Mouse (Mus musculus) heart, embryonic 14.5 days (tissue): ENCODE data around the gene Xpo1. TPM values are rescaled to one million over a fixed set of nuclear protein-coding genes. Genes with fewer than 3 reads are reported as not detected.
A peak's percentile ranks its signal among the peaks of the same experiment; 100 is the strongest.

ENCODE experiments used
- ATAC-seq: fragments of 200-750 bp; cut with Nextera tagmentation; 2 replicates; pipeline ENCODE4 v1.8.0; 2017; ENCODE audit warnings: low read depth, moderate TSS enrichment; ENCODE audit not compliant: insufficient number of reproducible peaks, insufficient read depth, low FRiP score
- H3K27ac ChIP-seq, 2 experiments: fragments of 200-500 bp in 1 of 2; fragments of 300-500 bp in 1 of 2; sonication (generic) in 1 of 2; replicated peaks in 1 of 2; 2 replicates each; pipeline ENCODE4 v1.5.1; 2012 to 2014; ENCODE audit warnings: low read depth in 2 of 2, low read length in 2 of 2, control low read depth in 1 of 2, mild to moderate bottlenecking in 1 of 2, mixed read lengths in 1 of 2; ENCODE audit not compliant: control insufficient read depth in 1 of 2, insufficient read depth in 1 of 2
- H3K27me3 ChIP-seq: fragments of 300-500 bp; sonication (generic); 2 replicates; pipeline ENCODE4 v1.6.1; 2014; ENCODE audit warnings: mild to moderate bottlenecking, low read length, control low read depth; ENCODE audit not compliant: control insufficient read depth, insufficient read depth
- H3K36me3 ChIP-seq: fragments of 300-500 bp; sonication (generic); 2 replicates; pipeline ENCODE4 v1.6.1; 2014; ENCODE audit warnings: mild to moderate bottlenecking, control low read depth, low read length, mixed read lengths; ENCODE audit not compliant: control insufficient read depth, insufficient read depth
- H3K4me1 ChIP-seq, 2 experiments: fragments of 200-500 bp in 1 of 2; fragments of 300-500 bp in 1 of 2; sonication (generic) in 1 of 2; 2 replicates each; pipeline ENCODE4 v1.6.1; 2012 to 2014; ENCODE audit warnings: low read length in 2 of 2, control low read depth in 1 of 2, mixed read lengths in 1 of 2; ENCODE audit not compliant: control insufficient read depth in 2 of 2, insufficient read depth in 2 of 2
- H3K4me2 ChIP-seq: fragments of 300-500 bp; sonication (generic); 2 replicates; pipeline ENCODE4 v1.6.1; 2014; ENCODE audit warnings: mild to moderate bottlenecking, low read length
- H3K4me3 ChIP-seq, 2 experiments: fragments of 200-500 bp in 1 of 2; fragments of 300-500 bp in 1 of 2; sonication (generic) in 1 of 2; 2 replicates each; pipeline ENCODE4 v1.5.1; 2012 to 2014; ENCODE audit warnings: low read length in 2 of 2, mild to moderate bottlenecking in 2 of 2, control low read depth in 1 of 2, low read depth in 1 of 2, moderate library complexity in 1 of 2; ENCODE audit not compliant: control insufficient read depth in 1 of 2, insufficient read depth in 1 of 2
- H3K9ac ChIP-seq: fragments of 300-500 bp; sonication (generic); 2 replicates; pipeline ENCODE4 v1.6.1; 2014; ENCODE audit warnings: mild to moderate bottlenecking, low read length
- H3K9me3 ChIP-seq: fragments of 300-500 bp; sonication (generic); 2 replicates; pipeline ENCODE4 v1.6.1; 2016; ENCODE audit warnings: low read length, control low read depth; ENCODE audit not compliant: control insufficient read depth
- WGBS: fragments of 180-500 bp; shearing (Covaris S2); extraction: QIAGEN DNeasy Blood & Tissue Kit; methylation state at CpG from one replicate; pipeline ENCODE4 v1.1.7; 2014; 5-methylcytosine and 5-hydroxymethylcytosine counted together
- polyA plus RNA-seq: library from polyadenylated mRNA; unstranded; fragments of >200 nt; fragmentation: Nextera tagmentation; extraction: Ambion mirVana; gene quantifications from 2 replicates; pipeline ENCODE4 v1.2.1, GENCODE M21; 2014

Gene Xpo1
- polyA plus RNA-seq = 64.5 and 71.0 TPM in 2 replicates

DNA sequence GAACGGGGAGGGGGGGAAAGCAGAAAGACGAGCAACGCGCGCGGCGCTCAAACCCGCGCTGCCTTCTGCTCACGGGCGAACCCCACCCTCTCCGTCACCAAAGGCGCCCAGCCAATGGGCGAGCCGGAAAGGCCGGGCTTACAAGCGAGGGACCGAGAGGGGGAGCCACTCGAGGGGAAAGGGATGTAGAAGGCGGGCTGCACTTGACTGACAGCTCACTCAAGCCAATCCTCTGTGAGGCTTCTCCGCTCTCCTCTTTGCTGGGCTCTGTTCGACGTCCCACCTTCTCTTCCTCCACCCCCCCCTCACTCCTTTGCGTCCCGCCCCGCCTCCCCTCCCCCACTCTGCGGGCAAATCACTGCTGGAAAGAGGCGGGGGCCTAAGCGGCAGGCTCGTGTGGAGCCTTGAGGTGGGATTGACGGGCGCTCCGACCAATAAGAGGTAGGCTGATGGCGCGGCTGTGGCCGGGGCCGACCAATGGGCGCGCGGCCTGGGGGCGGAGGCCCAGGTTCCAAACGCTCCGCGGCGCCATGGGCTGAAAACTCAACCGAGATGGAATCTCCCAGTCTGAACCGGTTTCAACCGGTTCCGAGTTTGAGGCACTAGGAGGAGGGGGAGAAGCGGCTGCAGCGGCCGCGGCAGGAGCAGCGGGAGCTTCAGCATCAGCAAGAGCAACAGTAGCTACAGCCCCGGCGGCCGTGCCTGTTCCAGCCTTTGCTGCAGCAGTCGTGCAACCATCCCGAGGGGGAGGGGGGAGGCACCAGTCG lies at the start of gene Xpo1:
Gene Xpo1 (plus strand): TSS at position 615 of the 767 bp plus-strand sequence.
- under 1% methylated on average over 58 of the region's 60 CpGs for WGBS
- H3K27me3 ChIP-seq = no peaks in the 10 kb centered on the region

DNA sequence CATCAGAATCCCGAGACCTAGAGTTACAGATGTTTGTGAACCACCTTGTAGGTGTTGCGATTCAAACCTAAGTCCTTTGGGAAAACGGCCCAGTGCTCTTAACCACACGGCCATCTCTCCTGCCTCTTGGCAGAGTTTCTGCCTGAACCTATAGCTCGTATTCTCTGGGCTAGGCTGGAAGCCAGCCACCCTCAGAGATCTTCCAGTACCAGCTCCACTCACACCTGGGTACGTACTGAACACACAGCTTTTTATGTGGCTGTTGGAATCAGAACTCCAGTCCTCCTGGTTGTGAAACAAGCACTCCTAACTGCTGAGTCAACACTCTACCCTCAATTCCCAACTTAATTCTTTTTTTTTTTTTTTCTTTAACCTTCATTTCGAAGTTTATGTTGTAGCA lies 46.1 kb upstream of the Xpo1 start:
- Histone ChIP-seq H3K4me2 (no peak overlapping the region), H3K4me3 (no peak overlapping the region), H3K36me3 (no peaks in the 10 kb centered on the region), H3K27me3 (no peaks in the 10 kb centered on the region), H3K9ac (no peak overlapping the region), H3K9me3 (no peaks in the 10 kb centered on the region), H3K4me1 (peaks cover 3% of the 10 kb centered on the region in 2 experiments; a peak in 1 of 4 replicates), H3K27ac (no peak overlapping the region)
- WGBS = 86% methylated on average over 7 of the region's 7 CpGs
- ATAC-seq = no peak

More for the DNA sequence above, at the start of gene Xpo1:
- Histone ChIP-seq H3K4me1 (peaks cover 3 to 22% of the 10 kb centered on the region in 2 experiments), H3K4me3 (peak within 1 kb of the TSS; percentile 99), H3K9me3 (no peaks in the 10 kb centered on the region), H3K4me2 (peak within 1 kb of the TSS; percentile 88), H3K9ac (peak within 1 kb of the TSS; percentile 100), H3K36me3 (no peaks in the 10 kb centered on the region), H3K27ac (peak within 1 kb of the TSS; percentile 99 to 100)
- ATAC-seq = peak; percentile 97

- no peaks in the 10 kb centered on the region for H3K9me3 ChIP-seq
- peak; percentile 75; the same call in 1 of the 2 replicates for ATAC-seq
- H3K27ac ChIP-seq = peak overlapping the region; percentile 77 to 82
- H3K36me3 ChIP-seq = no peaks in the 10 kb centered on the region
- H3K4me1 ChIP-seq = peaks cover 3% of the 10 kb centered on the region in 2 experiments; a peak in 1 of 4 replicates
- peak overlapping the region; percentile 60 for H3K4me2 ChIP-seq
- peak overlapping the region; percentile 73 for H3K9ac ChIP-seq
- H3K27me3 ChIP-seq = no peaks in the 10 kb centered on the region
- H3K4me3 ChIP-seq = peak overlapping the region; percentile 31 to 41
- 18% methylated on average over 16 of the region's 16 CpGs for WGBS
These were observed 45.0 kb upstream of the Xpo1 start for GRCm38 (mm10) chr11:23210590-23211510.

DNA sequence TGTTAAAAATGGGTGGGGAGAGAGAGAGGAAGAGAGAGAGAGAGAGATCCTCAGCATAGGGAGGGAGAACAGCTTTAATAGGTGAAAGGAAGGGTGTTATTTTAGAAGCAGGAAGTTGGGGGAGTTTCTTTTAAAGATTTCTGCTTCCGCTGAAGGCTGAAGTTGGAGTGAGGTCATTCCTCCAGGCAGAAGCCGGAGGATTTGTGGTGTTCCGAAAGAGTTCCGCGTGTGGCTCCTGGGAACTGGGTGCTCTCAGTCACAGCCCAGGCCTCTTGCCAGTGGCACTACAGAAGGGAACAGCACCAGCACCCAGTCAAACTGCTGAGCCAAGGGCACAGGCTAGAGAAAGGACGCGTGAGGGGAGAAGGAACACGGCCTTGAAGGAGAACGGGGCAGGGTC lies 38.4 kb upstream of the Xpo1 start:
- ATAC-seq = no peak
- WGBS = 80% methylated on average over 9 of the region's 9 CpGs
- no peak overlapping the region for H3K4me3 ChIP-seq
- no peaks in the 10 kb centered on the region for H3K4me1 ChIP-seq
- no peaks in the 10 kb centered on the region for H3K9me3 ChIP-seq
- no peaks in the 10 kb centered on the region for H3K27me3 ChIP-seq
- no peak overlapping the region for H3K27ac ChIP-seq
- no peak overlapping the region for H3K9ac ChIP-seq
- H3K4me2 ChIP-seq = no peak overlapping the region
- H3K36me3 ChIP-seq = no peaks in the 10 kb centered on the region

GRCm38 (mm10) chr11:23236015-23236414 lies 19.8 kb upstream of the Xpo1 start:
- Histone ChIP-seq H3K9ac (no peak overlapping the region), H3K4me3 (no peak overlapping the region), H3K9me3 (no peaks in the 10 kb centered on the region), H3K4me1 (no peaks in the 10 kb centered on the region), H3K27ac (no peak overlapping the region), H3K4me2 (no peak overlapping the region), H3K36me3 (no peaks in the 10 kb centered on the region), H3K27me3 (no peaks in the 10 kb centered on the region)
- WGBS = 78% methylated on average over 4 of the region's 4 CpGs
- ATAC-seq = no peak

- Histone ChIP-seq H3K4me1 (peaks cover 3 to 9% of the 10 kb centered on the region in 2 experiments; a peak in 3 of 4 replicates), H3K4me3 (no peak overlapping the region), H3K9me3 (no peaks in the 10 kb centered on the region), H3K27me3 (no peaks in the 10 kb centered on the region), H3K4me2 (no peak overlapping the region), H3K9ac (no peak overlapping the region), H3K27ac (no peak overlapping the region), H3K36me3 (no peaks in the 10 kb centered on the region)
- 90% methylated on average over 4 of the region's 4 CpGs for WGBS
- no peak for ATAC-seq
These were observed 1.9 kb upstream of the Xpo1 start for GRCm38 (mm10) chr11:23253931-23254330.

GRCm38 (mm10) chr11:23254548-23254947 lies 1.3 kb upstream of the Xpo1 start:
- H3K27me3 ChIP-seq = no peaks in the 10 kb centered on the region
- H3K4me3 ChIP-seq = peak overlapping the region; percentile 54 to 61
- H3K4me1 ChIP-seq = peaks cover 3 to 14% of the 10 kb centered on the region in 2 experiments; a peak in 3 of 4 replicates
- no peak for ATAC-seq
- 86% methylated on average over 4 of the region's 4 CpGs for WGBS
- peak overlapping the region; percentile 72 for H3K4me2 ChIP-seq
- peak overlapping the region; percentile 85 for H3K9ac ChIP-seq
- H3K27ac ChIP-seq = peak overlapping the region; percentile 81 to 89
- H3K9me3 ChIP-seq = no peaks in the 10 kb centered on the region
- H3K36me3 ChIP-seq = no peaks in the 10 kb centered on the region
